16 mouse cellular contexts compared by ENCODE assay signal in the genomic region with DNA sequence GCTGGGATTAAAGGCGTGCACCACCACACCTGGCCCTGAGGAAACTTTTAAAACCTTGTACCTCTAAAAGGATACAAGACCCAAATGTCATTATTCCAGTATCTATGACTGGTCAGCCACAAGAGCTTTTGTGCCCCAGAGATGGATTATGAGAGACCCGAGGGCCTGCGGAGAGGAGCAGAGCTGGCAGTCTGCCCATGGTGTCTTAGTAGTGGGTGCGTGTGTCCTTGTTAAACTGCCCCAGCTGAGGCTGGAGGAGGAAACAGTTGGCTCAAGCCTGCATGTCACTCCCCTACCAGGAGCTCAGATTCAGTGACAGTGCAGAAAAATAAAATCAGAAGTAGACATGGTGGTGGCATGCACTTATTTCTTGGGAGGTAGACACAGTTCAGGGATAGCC.
"Had no signal": no experiment of that assay in that cellular context is flagged by ENCODE, and none has a peak within 500 bp of the region (broad histone marks: within the 10 kb centered on the region; RNA-seq: fewer than 3 reads in every experiment).

No protein-coding gene starts in this region.

- H3K27ac ChIP-seq: left cerebral cortex, adult 2 months; limb, embryonic 12.5 days; macrophage; midbrain, embryonic 15.5 days; neural tube, embryonic 12.5 days had no signal

- DNase-seq: kidney, adult 8-10 months; liver; liver, embryonic 13.5 days; liver, postnatal 0 days; right cerebral cortex, postnatal 14 days; thymus, adult 18-20 months; thymus, postnatal 14 days had no signal

- H3K27me3 ChIP-seq: limb, embryonic 12.5 days; liver, embryonic 13.5 days; midbrain, embryonic 15.5 days; neural tube, embryonic 12.5 days had no signal

- ATAC-seq: intestine, postnatal 0 days; liver, postnatal 0 days; lung, postnatal 0 days; midbrain, embryonic 15.5 days had no signal

- H3K4me2 ChIP-seq: limb, embryonic 12.5 days; liver, embryonic 13.5 days; midbrain, embryonic 11.5 days; midbrain, embryonic 15.5 days; neural tube, embryonic 12.5 days had no signal

- H3K9me3 ChIP-seq: limb, embryonic 12.5 days; liver, embryonic 13.5 days; megakaryocyte, embryonic 14.5 days; midbrain, embryonic 15.5 days; neural tube, embryonic 12.5 days had no signal

- H3K4me1 ChIP-seq: midbrain, embryonic 15.5 days; neural tube, embryonic 12.5 days had no signal

- H3K9ac ChIP-seq: limb, embryonic 12.5 days; liver, embryonic 13.5 days; liver, postnatal 0 days; midbrain, embryonic 15.5 days; neural tube, embryonic 12.5 days had no signal

- H3K4me3 ChIP-seq: left cerebral cortex, adult 2 months; limb, embryonic 12.5 days; liver, embryonic 13.5 days; megakaryocyte, embryonic 14.5 days; midbrain, embryonic 15.5 days; neural tube, embryonic 12.5 days had no signal
